Mouse (Mus musculus) embryonic facial prominence, embryonic 14.5 days (tissue): ENCODE results near the gene Gclc. TPM values are rescaled to one million over a fixed set of nuclear protein-coding genes. Genes with fewer than 3 reads are reported as not detected.

ENCODE experiments used
- ATAC-seq: fragments of 200-750 bp; cut with Nextera tagmentation; 2 replicates; pipeline ENCODE4 v1.8.0; 2017; ENCODE audit warnings: low read depth, moderate number of reproducible peaks, moderate TSS enrichment
- DNase-seq: peaks from one replicate; pipeline ENCODE4 v3.0.0-alpha.2; 2015; ENCODE audit warnings: low spot score
- H3K27ac ChIP-seq: fragments of 300-500 bp; sonication (generic); replicated peaks from 2 replicates; pipeline ENCODE4 v1.5.1; 2014; ENCODE audit warnings: low read depth, mild to moderate bottlenecking, low read length, moderate library complexity
- H3K27me3 ChIP-seq: fragments of 300-500 bp; sonication (generic); replicated peaks from 2 replicates; pipeline ENCODE4 v1.6.1; 2014; ENCODE audit warnings: low read length; ENCODE audit not compliant: control insufficient read depth, insufficient read depth
- H3K36me3 ChIP-seq: fragments of 300-500 bp; sonication (generic); 2 replicates; pipeline ENCODE4 v1.6.1; 2014; ENCODE audit warnings: low read length, mixed read lengths; ENCODE audit not compliant: control insufficient read depth, insufficient read depth
- H3K4me1 ChIP-seq: fragments of 300-500 bp; sonication (generic); 2 replicates; pipeline ENCODE4 v1.6.1; 2014; ENCODE audit warnings: antibody characterized with exemption, low read length; ENCODE audit not compliant: control insufficient read depth, insufficient read depth
- H3K4me2 ChIP-seq: fragments of 300-500 bp; sonication (generic); 2 replicates; pipeline ENCODE4 v1.6.1; 2014; ENCODE audit warnings: low read depth, mild to moderate bottlenecking, low read length, moderate library complexity, mixed read lengths
- H3K4me3 ChIP-seq: fragments of 300-500 bp; sonication (generic); 2 replicates; pipeline ENCODE4 v1.5.1; 2014; ENCODE audit warnings: low read depth, mild to moderate bottlenecking, low read length
- H3K9ac ChIP-seq: fragments of 300-500 bp; sonication (generic); 2 replicates; pipeline ENCODE4 v1.6.1; 2014; ENCODE audit warnings: low read depth, mild to moderate bottlenecking, low read length, moderate library complexity, mixed read lengths
- H3K9me3 ChIP-seq: fragments of 300-500 bp; sonication (generic); 2 replicates; pipeline ENCODE4 v1.6.1; 2016; ENCODE audit warnings: low read length; ENCODE audit not compliant: control insufficient read depth
- WGBS: fragments of 180-500 bp; shearing (Covaris S2); extraction: QIAGEN DNeasy Blood & Tissue Kit; methylation state at CpG from one replicate; pipeline ENCODE4 v1.1.7; 2014; 5-methylcytosine and 5-hydroxymethylcytosine counted together
- polyA plus RNA-seq: library from polyadenylated mRNA; unstranded; fragments of >200 nt; fragmentation: Nextera tagmentation; extraction: Ambion mirVana; gene quantifications from 2 replicates; pipeline ENCODE4 v1.2.1, GENCODE M21; 2014

The Gclc gene
- polyA plus RNA-seq, 1 experiment from 2014 or later = 16.8 TPM

DNA sequence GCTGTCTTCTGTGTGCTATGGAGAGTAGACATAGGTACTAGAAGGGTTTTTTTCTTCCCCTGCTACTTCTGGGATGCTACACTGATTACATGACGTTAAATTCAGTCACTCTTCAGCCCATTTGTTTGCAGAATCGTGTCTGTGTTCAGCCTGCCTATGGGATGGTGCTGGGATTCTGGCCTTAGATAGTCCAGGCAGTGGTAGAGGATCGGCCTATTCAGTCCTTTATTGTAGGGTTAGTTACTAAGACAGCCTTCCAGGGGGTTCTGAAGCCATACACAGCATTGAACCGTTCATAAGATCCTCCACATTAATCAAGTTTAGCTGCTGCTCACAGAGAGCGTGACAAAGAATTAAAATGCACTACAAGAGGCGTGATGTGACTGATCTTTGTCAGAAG lies 16.6 kb downstream of the Gclc start:
- Histone ChIP-seq H3K36me3 (0 out of 2 replicates have a peak, but pooled peaks cover under 1% of the 10 kb centered on the region), H3K4me2 (no peak overlapping the region), H3K27me3 (no peaks in the 10 kb centered on the region), H3K9ac (no peak overlapping the region), H3K4me1 (no peaks in the 10 kb centered on the region), H3K27ac (no peak overlapping the region), H3K9me3 (no peaks in the 10 kb centered on the region), H3K4me3 (no peak overlapping the region)
- DNase-seq (no peak), ATAC-seq (no peak)
- 81% methylated on average over 6 of the region's 6 CpGs for WGBS

DNA sequence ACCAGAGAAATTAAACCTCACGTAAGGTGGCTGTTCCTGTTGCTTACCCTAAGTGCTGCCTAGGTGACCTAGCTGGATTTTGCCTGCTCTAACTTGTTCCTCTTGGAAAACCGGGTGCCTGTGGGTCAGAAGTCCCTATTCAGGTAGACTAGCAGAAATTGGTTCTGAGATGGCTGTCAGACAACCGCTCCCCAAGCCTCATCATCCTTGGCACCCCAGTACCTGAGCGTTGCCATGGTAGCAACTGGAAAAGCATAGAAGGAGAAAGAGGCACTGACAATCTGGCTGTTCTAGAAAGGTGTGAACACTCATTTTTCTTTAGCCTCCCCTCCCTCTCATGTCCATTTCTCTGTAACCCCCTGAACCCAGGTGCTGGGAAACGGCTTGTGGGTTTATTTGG lies 17.0 kb downstream of the Gclc start:
- no peak overlapping the region for H3K4me3 ChIP-seq
- H3K9ac ChIP-seq = no peak overlapping the region
- H3K4me1 ChIP-seq = no peaks in the 10 kb centered on the region
- H3K36me3 ChIP-seq = peaks cover 4% of the 10 kb centered on the region; the same call in 1 of the 2 replicates
- H3K9me3 ChIP-seq = no peaks in the 10 kb centered on the region
- ATAC-seq = no peak
- H3K27ac ChIP-seq = no peak overlapping the region
- WGBS = 74% methylated on average over 5 of the region's 5 CpGs
- H3K4me2 ChIP-seq = no peak overlapping the region
- H3K27me3 ChIP-seq = no peaks in the 10 kb centered on the region
- DNase-seq = no peak

DNA sequence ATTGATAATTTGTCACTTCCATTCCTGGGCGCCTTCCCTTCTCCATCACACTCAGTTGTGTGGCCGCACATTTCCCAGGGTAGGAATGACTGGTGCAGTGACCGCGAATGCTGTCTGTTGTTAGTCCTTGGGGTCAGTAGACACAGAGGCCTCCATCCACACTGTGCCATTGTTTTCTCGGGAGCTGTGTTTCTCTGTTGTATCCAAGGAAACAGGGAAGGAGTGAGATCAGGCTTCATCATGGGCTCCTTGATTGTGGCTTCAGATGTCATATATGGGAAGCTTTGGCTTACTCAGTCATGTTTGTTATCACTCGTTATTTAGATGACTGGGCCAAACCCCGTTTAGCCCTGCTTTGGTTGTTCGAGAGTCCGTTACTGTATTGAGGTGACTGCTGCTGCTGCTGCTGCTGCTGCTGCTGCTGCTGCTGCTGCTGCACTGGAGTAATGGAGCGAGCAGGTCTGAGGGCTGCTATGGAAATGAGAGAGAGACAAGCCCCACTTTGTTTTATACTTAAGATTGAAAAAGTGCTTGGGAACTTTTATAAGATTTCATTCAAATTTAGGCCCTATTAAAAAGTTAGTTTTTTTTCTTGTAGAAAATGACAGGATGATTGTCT lies 17.5 kb downstream of the Gclc start:
- no peaks in the 10 kb centered on the region for H3K9me3 ChIP-seq
- no peak overlapping the region for H3K4me2 ChIP-seq
- H3K4me3 ChIP-seq = no peak overlapping the region
- DNase-seq = peak; percentile 24
- H3K9ac ChIP-seq = no peak overlapping the region
- no peaks in the 10 kb centered on the region for H3K27me3 ChIP-seq
- peaks cover 8% of the 10 kb centered on the region for H3K36me3 ChIP-seq
- WGBS = 63% methylated on average over 10 of the region's 10 CpGs
- no peaks in the 10 kb centered on the region for H3K4me1 ChIP-seq
- no peak overlapping the region for H3K27ac ChIP-seq
- peak; percentile 67; the same call in 1 of the 2 replicates for ATAC-seq

DNA sequence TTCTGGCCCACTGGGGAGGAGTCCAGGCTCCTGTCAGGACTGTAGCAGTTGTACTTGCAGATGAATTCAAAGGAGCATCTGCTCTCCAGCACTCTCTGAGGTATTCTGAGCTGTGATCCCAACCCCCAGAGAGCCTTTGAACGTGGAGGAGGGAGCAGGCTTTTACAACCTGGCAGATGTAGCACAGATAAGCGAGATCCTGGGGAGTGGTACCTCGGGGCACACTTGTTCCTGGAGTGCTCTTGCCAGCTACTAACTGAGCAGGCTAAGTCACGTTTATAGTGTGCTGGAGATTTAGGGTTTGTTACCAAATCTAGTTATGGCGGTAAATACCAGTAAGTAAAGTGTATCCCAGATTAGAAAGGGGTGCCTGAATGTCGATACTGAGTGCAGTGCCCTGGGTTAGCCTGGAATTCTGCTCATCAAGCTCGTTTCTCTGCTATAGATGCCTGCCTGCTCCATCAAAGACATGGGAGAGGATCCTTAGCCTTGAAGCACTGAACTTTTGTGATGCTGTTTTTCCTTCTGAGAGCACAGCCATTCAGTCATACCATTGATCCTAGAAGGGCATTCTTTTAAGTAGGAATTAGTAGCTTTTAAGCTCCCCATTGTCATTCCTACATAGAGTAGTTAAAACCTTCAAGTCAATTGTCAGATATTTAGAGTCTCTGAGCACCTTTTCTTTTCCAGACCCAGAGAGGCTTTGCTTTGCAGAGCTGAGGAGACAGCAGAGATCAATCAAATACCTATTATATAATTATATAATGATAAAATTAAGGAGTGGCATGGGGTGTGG lies 22.6 kb downstream of the Gclc start:
- H3K4me3 ChIP-seq = no peak overlapping the region
- WGBS = 59% methylated on average over 7 of the region's 7 CpGs
- no peaks in the 10 kb centered on the region for H3K9me3 ChIP-seq
- no peaks in the 10 kb centered on the region for H3K27me3 ChIP-seq
- H3K4me2 ChIP-seq = no peak overlapping the region
- no peaks in the 10 kb centered on the region for H3K4me1 ChIP-seq
- peaks cover 18% of the 10 kb centered on the region for H3K36me3 ChIP-seq
- DNase-seq (no peak), ATAC-seq (no peak)
- no peak overlapping the region for H3K27ac ChIP-seq
- no peak overlapping the region for H3K9ac ChIP-seq

DNA sequence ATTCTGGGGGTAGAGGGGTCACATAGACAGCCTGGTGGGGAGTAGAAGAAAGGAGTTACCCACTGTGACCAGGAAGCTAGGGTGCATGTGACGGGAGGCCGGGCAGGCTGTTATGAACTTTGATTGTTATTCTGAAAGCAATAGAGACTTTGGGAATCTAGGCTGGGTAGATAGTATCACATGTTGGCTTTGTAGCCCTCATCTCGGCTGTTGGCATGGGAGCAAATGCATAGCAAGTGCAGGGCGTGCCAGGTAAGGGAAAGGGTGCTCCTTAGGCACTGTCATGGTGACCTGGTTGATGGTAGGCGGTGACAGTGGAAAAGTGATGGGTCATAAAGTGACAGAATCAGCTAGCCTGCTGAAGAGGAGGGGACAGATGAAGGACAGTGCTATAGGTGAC lies 23.3 kb downstream of the Gclc start:
- no peaks in the 10 kb centered on the region for H3K9me3 ChIP-seq
- no peak for DNase-seq
- no peak overlapping the region for H3K27ac ChIP-seq
- no peak overlapping the region for H3K4me3 ChIP-seq
- WGBS = 89% methylated on average over 5 of the region's 5 CpGs
- no peaks in the 10 kb centered on the region for H3K27me3 ChIP-seq
- no peak overlapping the region for H3K4me2 ChIP-seq
- peaks cover 18% of the 10 kb centered on the region for H3K36me3 ChIP-seq
- no peaks in the 10 kb centered on the region for H3K4me1 ChIP-seq
- no peak for ATAC-seq
- H3K9ac ChIP-seq = no peak overlapping the region

DNA sequence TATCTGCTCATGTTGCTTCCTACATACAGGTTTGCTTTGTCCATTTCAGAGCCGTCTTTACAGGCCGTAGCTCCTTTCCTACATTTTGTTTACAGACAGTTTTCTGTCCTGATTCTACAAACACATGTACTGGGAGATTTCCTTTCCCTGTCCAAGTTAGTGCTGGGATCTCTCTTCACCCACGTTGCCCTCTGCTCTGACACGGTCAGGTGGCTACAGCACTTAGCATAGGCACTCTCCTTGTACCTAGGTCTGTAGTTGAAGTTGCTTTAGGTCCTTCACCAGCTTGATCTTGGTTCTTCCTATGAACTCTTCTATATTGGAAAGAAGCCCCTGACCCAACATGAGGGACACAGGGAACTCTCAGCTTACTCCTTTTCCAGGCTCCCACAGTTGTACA lies 25.4 kb downstream of the Gclc start:
- ATAC-seq (no peak), DNase-seq (no peak)
- Histone ChIP-seq H3K4me3 (no peak overlapping the region), H3K9ac (no peak overlapping the region), H3K4me1 (no peaks in the 10 kb centered on the region), H3K27me3 (no peaks in the 10 kb centered on the region), H3K27ac (no peak overlapping the region), H3K36me3 (peaks cover 25% of the 10 kb centered on the region), H3K4me2 (no peak overlapping the region), H3K9me3 (no peaks in the 10 kb centered on the region)
- 92% methylated on average over 4 of the region's 4 CpGs for WGBS

DNA sequence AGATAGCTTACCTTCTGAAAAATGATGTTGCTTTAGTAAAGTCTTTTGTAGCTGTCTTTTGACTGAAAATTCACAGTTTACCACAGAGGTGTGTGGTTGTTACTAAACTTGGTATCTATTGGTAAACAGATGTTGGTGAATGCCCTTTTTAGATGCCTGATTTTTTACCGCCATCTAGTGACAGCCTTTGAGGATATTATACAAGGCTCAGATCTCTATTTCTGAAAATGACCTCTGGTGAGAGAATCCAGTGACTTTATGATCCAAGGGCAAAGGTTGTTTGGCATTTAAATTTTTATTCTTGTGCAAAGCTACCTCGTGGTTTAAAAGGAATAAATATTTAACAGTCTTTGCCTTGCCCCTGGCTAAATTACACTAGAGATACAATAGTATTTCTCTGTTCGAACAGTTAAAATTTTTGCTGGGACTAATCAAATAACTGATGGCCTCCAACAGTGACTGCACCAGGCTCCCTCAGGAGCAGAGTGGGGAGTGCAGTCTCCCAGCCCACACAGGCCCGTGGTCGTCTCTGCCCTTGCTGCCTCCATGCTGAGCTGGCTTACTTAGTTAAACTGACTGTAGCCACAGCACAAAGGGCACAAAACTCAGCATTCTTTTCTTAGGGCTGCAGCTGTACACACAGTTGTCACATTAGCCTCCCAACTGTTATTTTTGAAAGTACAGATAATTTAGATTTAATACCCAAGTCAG lies 27.3 kb downstream of the Gclc start:
- Histone ChIP-seq H3K36me3 (peaks cover 37% of the 10 kb centered on the region), H3K4me1 (no peaks in the 10 kb centered on the region), H3K4me3 (no peak overlapping the region), H3K27me3 (no peaks in the 10 kb centered on the region), H3K9me3 (no peaks in the 10 kb centered on the region), H3K27ac (no peak overlapping the region), H3K9ac (no peak overlapping the region), H3K4me2 (no peak overlapping the region)
- DNase-seq (peak; percentile 41), ATAC-seq (no peak)
- WGBS = 49% methylated on average over 5 of the region's 5 CpGs

DNA sequence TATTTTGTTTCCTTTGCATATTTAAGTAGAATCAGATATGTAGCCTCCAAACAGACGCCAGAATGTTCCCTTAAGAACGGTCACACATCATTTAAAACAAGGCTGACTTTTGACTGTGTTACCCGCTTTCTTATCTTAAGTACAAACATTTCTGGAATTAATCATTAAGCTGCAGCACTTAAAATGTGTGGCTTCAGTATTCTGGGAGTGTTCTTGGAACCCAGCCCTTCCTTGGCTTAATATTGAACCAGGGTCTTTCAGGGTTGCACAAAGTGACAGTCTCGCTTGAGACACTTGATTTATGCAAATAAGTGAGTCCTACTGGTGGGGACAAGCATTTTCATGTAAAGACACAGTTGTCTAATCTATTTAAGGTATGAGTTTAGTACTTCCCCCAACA lies 27.9 kb downstream of the Gclc start:
- Histone ChIP-seq H3K4me3 (no peak overlapping the region), H3K9ac (no peak overlapping the region), H3K36me3 (peaks cover 42% of the 10 kb centered on the region), H3K27ac (no peak overlapping the region), H3K9me3 (no peaks in the 10 kb centered on the region), H3K27me3 (no peaks in the 10 kb centered on the region), H3K4me1 (no peaks in the 10 kb centered on the region), H3K4me2 (no peak overlapping the region)
- DNase-seq (no peak), ATAC-seq (no peak)
- WGBS = 66% methylated on average over 4 of the region's 4 CpGs
